Mouse (Mus musculus): ENCODE measurements at regions not wholly inside any gene's neighbourhood (a gene's known extent, or its start where the extent isn't known, plus 50 kb on each side); places are given as distances from the start of the nearest gene placed in this dataset.

GRCm38 (mm10) chr10:98032661-98033060 is 306.1 kb upstream of the C030005K15Rik start:
- in situ Hi-C loops (cut with MboI; ENCODE audit: low sequenced_read_pairs), result no loop called here

- in situ Hi-C loops (cut with MboI; ENCODE audit: low sequenced_read_pairs), result no loop called here
Measured at GRCm38 (mm10) chr10:98041766-98042165, 315.2 kb upstream of the C030005K15Rik start.

GRCm38 (mm10) chr10:98043873-98044272 is 317.3 kb upstream of the C030005K15Rik start:
- in situ Hi-C loops (cut with MboI; ENCODE audit: low sequenced_read_pairs), result no loop called here

GRCm38 (mm10) chr10:98044579-98044978 is 318.0 kb upstream of the C030005K15Rik start:
- in situ Hi-C loops (cut with MboI; ENCODE audit: low sequenced_read_pairs), result no loop called here

GRCm38 (mm10) chr10:98073432-98073831 is 346.9 kb upstream of the C030005K15Rik start:
- in situ Hi-C loops (cut with MboI; ENCODE audit: low sequenced_read_pairs), result no loop called here

- in situ Hi-C loops (cut with MboI; ENCODE audit: low sequenced_read_pairs), result no loop called here
Measured at GRCm38 (mm10) chr10:98084881-98085280, 358.3 kb upstream of the C030005K15Rik start.

GRCm38 (mm10) chr10:98116296-98116695 is 389.7 kb upstream of the C030005K15Rik start:
- in situ Hi-C loops (cut with MboI; ENCODE audit: low sequenced_read_pairs), result no loop called here

- in situ Hi-C loops (cut with MboI; ENCODE audit: low sequenced_read_pairs), result no loop called here
Measured at GRCm38 (mm10) chr10:98125713-98126112, 399.2 kb upstream of the C030005K15Rik start.

GRCm38 (mm10) chr10:98135026-98135425 is 408.5 kb upstream of the C030005K15Rik start:
- in situ Hi-C loops (cut with MboI; ENCODE audit: low sequenced_read_pairs), result no loop called here

- in situ Hi-C loops (cut with MboI; ENCODE audit: low sequenced_read_pairs), result no loop called here
Measured at GRCm38 (mm10) chr10:98145773-98146172, 419.2 kb upstream of the C030005K15Rik start.

GRCm38 (mm10) chr10:98146998-98147863 is 420.7 kb upstream of the C030005K15Rik start:
- in situ Hi-C loops (cut with MboI; ENCODE audit: low sequenced_read_pairs), result no loop called here

GRCm38 (mm10) chr10:98155982-98156381 is 429.4 kb upstream of the C030005K15Rik start:
- in situ Hi-C loops (cut with MboI; ENCODE audit: low sequenced_read_pairs), result no loop called here

GRCm38 (mm10) chr10:98185666-98186065 is 459.1 kb upstream of the C030005K15Rik start:
- in situ Hi-C loops (cut with MboI; ENCODE audit: low sequenced_read_pairs), result no loop called here

- in situ Hi-C loops (cut with MboI; ENCODE audit: low sequenced_read_pairs), result no loop called here
Measured at GRCm38 (mm10) chr10:98196852-98197251, 470.3 kb upstream of the C030005K15Rik start.

GRCm38 (mm10) chr10:98210246-98210645 is 483.7 kb upstream of the C030005K15Rik start:
- in situ Hi-C loops (cut with MboI; ENCODE audit: low sequenced_read_pairs), result no loop called here

- in situ Hi-C loops (cut with MboI; ENCODE audit: low sequenced_read_pairs), result no loop called here
Measured at GRCm38 (mm10) chr10:98212876-98213587, 486.5 kb upstream of the C030005K15Rik start.

GRCm38 (mm10) chr10:98231017-98231416 is 504.5 kb upstream of the C030005K15Rik start:
- in situ Hi-C loops (cut with MboI; ENCODE audit: low sequenced_read_pairs), result no loop called here

- in situ Hi-C loops (cut with MboI; ENCODE audit: low sequenced_read_pairs), result no loop called here
Measured at GRCm38 (mm10) chr10:98231705-98232235, 505.2 kb upstream of the C030005K15Rik start.

GRCm38 (mm10) chr10:98248311-98248710 is 521.8 kb upstream of the C030005K15Rik start:
- in situ Hi-C loops (cut with MboI; ENCODE audit: low sequenced_read_pairs), result no loop called here

GRCm38 (mm10) chr10:98257980-98258707 is 531.6 kb upstream of the C030005K15Rik start:
- in situ Hi-C loops (cut with MboI; ENCODE audit: low sequenced_read_pairs), result no loop called here

- in situ Hi-C loops (cut with MboI; ENCODE audit: low sequenced_read_pairs), result no loop called here
Measured at GRCm38 (mm10) chr10:98259283-98259682, 532.7 kb upstream of the C030005K15Rik start.
